ENCODE assay signal across 8 mouse cellular contexts in genomic region chr12:112723445-112723844, GRCm38 (mm10). TPM values are rescaled to one million over a fixed set of nuclear protein-coding genes. Genes with fewer than 3 reads are reported as not detected.
DNase-seq lines count a peak whose midpoint lies in the region; ATAC-seq and TF ChIP-seq lines count a peak whose summit lies in the region.

No protein-coding gene starts in this region.

- peaks cover 13% of the 10 kb centered on the region for H3K36me3 ChIP-seq in C2C12 (ENCODE audit: control insufficient read depth, insufficient read depth)
- no peaks in the 10 kb centered on the region; the same call in 1 of the 2 replicates for H3K36me3 ChIP-seq in forebrain, embryonic 16.5 days (ENCODE audit: control insufficient read depth, insufficient read depth)
- no peaks in the 10 kb centered on the region for H3K36me3 ChIP-seq in liver, embryonic 16.5 days (ENCODE audit: control insufficient read depth, insufficient read depth)
- H3K36me3 ChIP-seq in thymus, adult 2 months (ENCODE audit: control insufficient read depth, insufficient read depth, low read length), result no peaks in the 10 kb centered on the region

- peaks cover 48% of the 10 kb centered on the region for H3K79me2 ChIP-seq in C2C12 (ENCODE audit: control insufficient read depth, insufficient read depth)

- TF ChIP-seq POLR2A in thymus, adult 2 months (IDR thresholded peaks at IDR 0.05; ENCODE audit: control insufficient read depth, extremely low read depth, insufficient read depth, low read length, poor library complexity), result no peak

- H3K27me3 ChIP-seq in C2C12 (ENCODE audit: control insufficient read depth, insufficient read depth, insufficient read length), result no peaks in the 10 kb centered on the region
- H3K27me3 ChIP-seq in forebrain, embryonic 16.5 days (replicated peaks; ENCODE audit: control insufficient read depth, insufficient read depth, low read length), result no peaks in the 10 kb centered on the region
- peaks cover 32% of the 10 kb centered on the region for H3K27me3 ChIP-seq in liver, embryonic 16.5 days (ENCODE audit: control insufficient read depth, insufficient read depth, low read depth, low read length)
- no peaks in the 10 kb centered on the region; the same call in 1 of the 2 replicates for H3K27me3 ChIP-seq in thymus, adult 2 months (ENCODE audit: control insufficient read depth, insufficient read depth, low read length)

- peak overlapping the region; percentile 55 for H3K4me3 ChIP-seq in C2C12 (ENCODE audit: insufficient read depth, poor library complexity, severe bottlenecking)
- H3K4me3 ChIP-seq in forebrain, embryonic 16.5 days (replicated peaks; ENCODE audit: low read length), result peak overlapping the region; percentile 78
- no peak overlapping the region for H3K4me3 ChIP-seq in liver, embryonic 16.5 days (ENCODE audit: low read depth, low read length)
- no peak overlapping the region for H3K4me3 ChIP-seq in thymus, adult 2 months (ENCODE audit: control insufficient read depth, insufficient read depth, low read length)

- H3K4me2 ChIP-seq in forebrain, embryonic 16.5 days (ENCODE audit: low read length), result peak overlapping the region; percentile 69
- H3K4me2 ChIP-seq in liver, embryonic 16.5 days (ENCODE audit: low read depth, low read length), result 0 out of 2 replicates have a peak overlapping the region, but pooled peaks have one; percentile 66

- DNase-seq in cerebellum, adult 9-10 months, result peak; percentile 51
- DNase-seq in cerebellum, postnatal 10 days, result no peak
- no peak for DNase-seq in gastrocnemius, postnatal 14 days
- DNase-seq in thymus, adult 2 months, result no peak

- no peak for ATAC-seq in forebrain, embryonic 16.5 days
- no peak for ATAC-seq in liver, embryonic 16.5 days (ENCODE audit: low read depth)
- ATAC-seq in CD4-positive, CD25-positive, alpha-beta regulatory T cell, adult 4 months, result no peak

- H3K79me3 ChIP-seq in C2C12 (ENCODE audit: low read depth), result peaks cover 8% of the 10 kb centered on the region

- WGBS in forebrain, embryonic 16.5 days, result 93% methylated on average over 6 of the region's 6 CpGs
- 63% methylated on average over 6 of the region's 6 CpGs for WGBS in liver, embryonic 16.5 days (ENCODE audit: insufficient replicate concordance)
- 93% methylated on average over 6 of the region's 6 CpGs for WGBS in thymus, adult 2 months

- no peak overlapping the region for H3K27ac ChIP-seq in forebrain, embryonic 16.5 days (ENCODE audit: low read length)
- H3K27ac ChIP-seq in liver, embryonic 16.5 days (ENCODE audit: low read length), result no peak overlapping the region
- H3K27ac ChIP-seq in thymus, adult 2 months (ENCODE audit: control insufficient read depth, insufficient read depth, low read length), result no peak overlapping the region

- H3K9ac ChIP-seq in forebrain, embryonic 16.5 days (replicated peaks; ENCODE audit: low read depth, low read length), result peak overlapping the region; percentile 84
- no peak overlapping the region for H3K9ac ChIP-seq in liver, embryonic 16.5 days (ENCODE audit: low read depth, low read length)

- no peak for TF ChIP-seq CTCF in C2C12 (IDR thresholded peaks at IDR 0.05; ENCODE audit: control insufficient read depth, insufficient read depth, insufficient read length)
- TF ChIP-seq CTCF in thymus, adult 2 months (IDR thresholded peaks at IDR 0.05; ENCODE audit: borderline replicate concordance, control insufficient read depth, extremely low read depth, insufficient read depth, low read length, poor library complexity), result no peak

- H3K4me1 ChIP-seq in forebrain, embryonic 16.5 days (replicated peaks; ENCODE audit: control insufficient read depth, insufficient read depth, low read length), result peaks cover 37% of the 10 kb centered on the region
- peaks cover 3% of the 10 kb centered on the region for H3K4me1 ChIP-seq in liver, embryonic 16.5 days (ENCODE audit: control insufficient read depth, low read depth, low read length)
- H3K4me1 ChIP-seq in thymus, adult 2 months (replicated peaks; ENCODE audit: control insufficient read depth, insufficient read depth, low read length), result peaks cover 14% of the 10 kb centered on the region

- intact Hi-C loops in gastrocnemius, postnatal 14 days (cut with DNase I; ENCODE audit: low total_unique reads), result no loop called here

- no peaks in the 10 kb centered on the region for H3K9me3 ChIP-seq in forebrain, embryonic 16.5 days (ENCODE audit: control insufficient read depth, low read length)
- no peaks in the 10 kb centered on the region for H3K9me3 ChIP-seq in liver, embryonic 16.5 days (replicated peaks; ENCODE audit: control insufficient read depth, low read length)

- peak overlapping the region; percentile 18 for H3ac ChIP-seq in C2C12 (ENCODE audit: control insufficient read depth, insufficient read length, low read depth)

TF ChIP-seq in C2C12, 6 proteins besides CTCF, POLR2A, EP300 and RAD21:
- TF ChIP-seq MYOD1 (IDR thresholded peaks at IDR 0.05; ENCODE audit: control insufficient read depth, insufficient read length, low read depth), result no peak
- TF ChIP-seq CEBPB (IDR thresholded peaks at IDR 0.05; ENCODE audit: low read depth), result no peak
- no peak for TF ChIP-seq FOSL1 (IDR thresholded peaks at IDR 0.05; ENCODE audit: insufficient read depth, low read length, poor library complexity, severe bottlenecking)

RNA-seq across cellular contexts. Expression of gene Cep170b, which starts 3.2 kb away (rescaled TPM):
- polyA plus RNA-seq in C2C12 (2012; fragmentation: generic; extraction: Trizol), result 33.3 TPM
- 18.8 and 22.9 TPM in 2 replicates for polyA plus RNA-seq in forebrain, embryonic 16.5 days (2015; fragmentation: Nextera tagmentation; extraction: Ambion mirVana)
- polyA plus RNA-seq in liver, embryonic 16.5 days (2015; fragmentation: Nextera tagmentation; extraction: Ambion mirVana), result 2.8 and 3.6 TPM in 2 replicates
- total RNA-seq in gastrocnemius, postnatal 14 days (2021), result 10 to 100 TPM; 10.9 to 14.4 TPM
- polyA plus RNA-seq in CD4-positive, CD25-positive, alpha-beta regulatory T cell, adult 4 months (2017; shearing (Covaris generic)), result 1 to 10 TPM; 2.4 to 4.9 TPM
- polyA plus RNA-seq in thymus, adult 2 months (2012; rRNA removed), result 21.1 and 22.8 TPM in 2 replicates

RNA-seq across cellular contexts. Expression of gene Pld4, which starts 37.0 kb away (rescaled TPM):
- polyA plus RNA-seq in C2C12 (2012; fragmentation: generic; extraction: Trizol), result not detected
- polyA plus RNA-seq in forebrain, embryonic 16.5 days (2015; fragmentation: Nextera tagmentation; extraction: Ambion mirVana), result 4.0 and 5.3 TPM in 2 replicates
- polyA plus RNA-seq in liver, embryonic 16.5 days (2015; fragmentation: Nextera tagmentation; extraction: Ambion mirVana), result 19.4 and 20.3 TPM in 2 replicates
- 1 to 10 TPM; 3.2 to 4.1 TPM for total RNA-seq in gastrocnemius, postnatal 14 days (2021)
- 1 to 10 TPM; 1.7 to 7.2 TPM for polyA plus RNA-seq in CD4-positive, CD25-positive, alpha-beta regulatory T cell, adult 4 months (2017; shearing (Covaris generic))
- polyA plus RNA-seq in thymus, adult 2 months (2012; rRNA removed), result 82.3 and 99.8 TPM in 2 replicates

RNA-seq across cellular contexts. Expression of gene Zbtb42, which starts 44.8 kb away (rescaled TPM):
- polyA plus RNA-seq in C2C12 (2012; fragmentation: generic; extraction: Trizol), result 4.2 TPM
- polyA plus RNA-seq in forebrain, embryonic 16.5 days (2015; fragmentation: Nextera tagmentation; extraction: Ambion mirVana), result 0.65 and 0.92 TPM in 2 replicates
- polyA plus RNA-seq in liver, embryonic 16.5 days (2015; fragmentation: Nextera tagmentation; extraction: Ambion mirVana), result 0.88 and 1.5 TPM in 2 replicates
- total RNA-seq in gastrocnemius, postnatal 14 days (2021), result 1 to 10 TPM; 1.3 to 2.1 TPM
- polyA plus RNA-seq in CD4-positive, CD25-positive, alpha-beta regulatory T cell, adult 4 months (2017; shearing (Covaris generic)), result 1 to 10 TPM; 2.8 to 2.9 TPM
- polyA plus RNA-seq in thymus, adult 2 months (2012; rRNA removed), result 15.9 and 17.8 TPM in 2 replicates

RNA-seq across cellular contexts. Expression of gene Akt1, which starts 48.8 kb away (rescaled TPM):
- polyA plus RNA-seq in C2C12 (2012; fragmentation: generic; extraction: Trizol), result 297 TPM
- polyA plus RNA-seq in forebrain, embryonic 16.5 days (2015; fragmentation: Nextera tagmentation; extraction: Ambion mirVana), result 56.9 and 57.1 TPM in 2 replicates
- 8.6 and 8.9 TPM in 2 replicates for polyA plus RNA-seq in liver, embryonic 16.5 days (2015; fragmentation: Nextera tagmentation; extraction: Ambion mirVana)
- 10 to 100 TPM; 78.3 to 89.4 TPM for total RNA-seq in gastrocnemius, postnatal 14 days (2021)
- polyA plus RNA-seq in CD4-positive, CD25-positive, alpha-beta regulatory T cell, adult 4 months (2017; shearing (Covaris generic)), result 10 to 100 TPM; 14.6 to 18.4 TPM
- polyA plus RNA-seq in thymus, adult 2 months (2012; rRNA removed), result 220 and 229 TPM in 2 replicates

Comparison
In these comparisons a context has a peak if more than half of its experiments do, and no peak if none do; other contexts are left out.
1. H3K4me3 ChIP-seq: peak in C2C12 (single experiment) and forebrain, embryonic 16.5 days (single experiment); none in liver, embryonic 16.5 days (single experiment) and thymus, adult 2 months (single experiment).